Mouse (Mus musculus) right cerebral cortex, postnatal 25 days (tissue): ENCODE data around the gene Tbx19.

Source experiments
- DNase-seq: peaks from one replicate; pipeline ENCODE4 v3.0.0; 2022

Gene Tbx19

GRCm38 (mm10) chr1:165110659-165111058 is 49.9 kb downstream of the Tbx19 start:
- DNase-seq, result no peak

GRCm38 (mm10) chr1:165109135-165109534 is 51.4 kb downstream of the Tbx19 start:
- no peak for DNase-seq

GRCm38 (mm10) chr1:165108477-165108876 is 52.1 kb downstream of the Tbx19 start:
- DNase-seq, result no peak

- no peak for DNase-seq
Observed at GRCm38 (mm10) chr1:165106011-165106385, 54.6 kb downstream of the Tbx19 start.

- DNase-seq, result no peak
Observed at GRCm38 (mm10) chr1:165105270-165106010, 55.1 kb downstream of the Tbx19 start.

GRCm38 (mm10) chr1:165104707-165105259 is 55.8 kb downstream of the Tbx19 start:
- peak; percentile 72 for DNase-seq

- no peak for DNase-seq
Observed at GRCm38 (mm10) chr1:165099569-165099968, 61.0 kb downstream of the Tbx19 start.

GRCm38 (mm10) chr1:165094871-165095270 is 65.7 kb downstream of the Tbx19 start:
- no peak for DNase-seq

GRCm38 (mm10) chr1:165091721-165092120 is 68.9 kb downstream of the Tbx19 start:
- DNase-seq, result peak; percentile 86

GRCm38 (mm10) chr1:165089556-165089955 is 71.0 kb downstream of the Tbx19 start:
- no peak for DNase-seq
